Mouse (Mus musculus): ENCODE results near the gene Gm3532.
"Not testable (repeated sequence)": the region's sequence is repeated elsewhere in the genome, so short reads cannot be mapped to it uniquely, and the experiment has no call there.

Gene Gm3532

GRCm38 (mm10) chr14:5538196-5538595 is at the start of gene Gm3532:
Gm3532 (plus strand) TSS chr14:5538496.
- not testable (repeated sequence) for DNase-seq (ENCODE audit: low spot score in 2 of 2)

DNA sequence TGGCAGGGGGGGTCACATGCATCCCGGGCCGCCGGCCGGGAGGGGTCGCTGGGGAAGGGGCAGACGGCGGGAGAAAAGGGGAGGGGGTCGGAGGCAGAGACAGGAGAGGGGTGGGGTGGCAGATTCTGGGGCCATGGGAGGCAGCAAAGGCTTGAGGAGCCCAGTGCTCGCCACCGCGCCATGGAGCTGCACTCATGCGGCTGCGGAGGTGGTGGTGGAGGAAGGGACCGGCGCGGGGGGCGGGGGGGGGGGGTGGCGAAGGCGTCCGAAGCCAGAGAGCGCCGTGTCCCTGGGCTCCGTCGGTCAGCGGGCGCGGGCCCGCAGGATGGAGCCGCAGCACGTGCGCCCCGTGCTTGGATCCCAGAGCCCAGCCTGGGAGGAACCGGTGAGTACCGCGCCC is 36.9 kb upstream of the Gm3532 start, which contains the start of gene Gm3488:
Gene Gm3488 (plus strand): TSS at position 301 of the 400 bp plus-strand sequence.
- DNase-seq (ENCODE audit: low spot score in 2 of 2): not testable (repeated sequence)

Measured in spleen, postnatal 36 days (tissue).